Mouse (Mus musculus) midbrain, postnatal 0 days (tissue): ENCODE measurements around the gene Mier3. TPM values are rescaled to one million over a fixed set of nuclear protein-coding genes. Genes with fewer than 3 reads are reported as not detected.
A peak's percentile ranks its signal among the peaks of the same experiment; 100 is the strongest.

ENCODE experiments used
- ATAC-seq: fragments of 200-750 bp; cut with Nextera tagmentation; 2 replicates; pipeline ENCODE4 v1.8.0; 2017; ENCODE audit warnings: moderate number of reproducible peaks, mild to moderate bottlenecking, moderate TSS enrichment, moderate library complexity; ENCODE audit not compliant: low FRiP score
- DNase-seq: peaks from one replicate; pipeline ENCODE4 v3.0.0-alpha.2; 2015; ENCODE audit warnings: low spot score
- H3K27ac ChIP-seq: fragments of 300-500 bp; sonication (generic); 2 replicates; pipeline ENCODE4 v1.5.1; 2014; ENCODE audit warnings: low read depth, mild to moderate bottlenecking, low read length, mixed read lengths
- H3K27me3 ChIP-seq: fragments of 300-500 bp; sonication (generic); 2 replicates; pipeline ENCODE4 v1.6.1; 2014; ENCODE audit warnings: low read length, control low read depth, mixed read lengths; ENCODE audit not compliant: insufficient read depth
- H3K36me3 ChIP-seq: fragments of 300-500 bp; sonication (generic); 2 replicates; pipeline ENCODE4 v1.6.1; 2014; ENCODE audit warnings: low read length, control low read depth, mixed read lengths; ENCODE audit not compliant: insufficient read depth
- H3K4me1 ChIP-seq: fragments of 300-500 bp; sonication (generic); 2 replicates; pipeline ENCODE4 v1.6.1; 2014; ENCODE audit warnings: mild to moderate bottlenecking, control low read depth, antibody characterized with exemption, low read length, mixed read lengths; ENCODE audit not compliant: insufficient read depth
- H3K4me2 ChIP-seq: fragments of 300-500 bp; sonication (generic); 2 replicates; pipeline ENCODE4 v1.6.1; 2014; ENCODE audit warnings: low read depth, mild to moderate bottlenecking, low read length, mixed read lengths; ENCODE audit not compliant: poor library complexity, severe bottlenecking
- H3K4me3 ChIP-seq: fragments of 300-500 bp; sonication (generic); 2 replicates; pipeline ENCODE4 v1.5.1; 2014; ENCODE audit warnings: low read depth, mild to moderate bottlenecking, low read length, moderate library complexity
- H3K9ac ChIP-seq: fragments of 300-500 bp; sonication (generic); replicated peaks from 2 replicates; pipeline ENCODE4 v1.6.1; 2014; ENCODE audit warnings: mild to moderate bottlenecking, low read length, moderate library complexity, mixed read lengths; ENCODE audit not compliant: poor library complexity, severe bottlenecking
- H3K9me3 ChIP-seq: fragments of 300-500 bp; sonication (generic); 2 replicates; pipeline ENCODE4 v1.6.1; 2016; ENCODE audit warnings: low read length, control low read depth
- CTCF ChIP-seq: IDR thresholded peaks from 2 replicates; pipeline ENCODE4 v1.5.1; 2016; ENCODE audit warnings: antibody characterized with exemption, mild to moderate bottlenecking
- WGBS: fragments of 180-500 bp; shearing (Covaris S2); extraction: QIAGEN DNeasy Blood & Tissue Kit; methylation state at CpG from one replicate; pipeline ENCODE4 v1.1.7; 2014; 5-methylcytosine and 5-hydroxymethylcytosine counted together
- polyA plus RNA-seq: library from polyadenylated mRNA; unstranded; fragments of >200 nt; fragmentation: Nextera tagmentation; extraction: Ambion mirVana; gene quantifications from 2 replicates; pipeline ENCODE4 v1.2.1, GENCODE M21; 2015
- total RNA-seq: library from RNA; depleted of rRNA; stranded (reverse); fragments of >200 nt; gene quantifications from 2 replicates; pipeline ENCODE4 v1.2.3, GENCODE M21; 2014

Mier3 gene
- total and polyA plus RNA-seq, 2 experiments from 2014 or later, result 14.6 to 29.2 TPM

GRCm38 (mm10) chr13:111719726-111720125, 38.9 kb downstream of the Mier3 start:
- Histone ChIP-seq H3K9ac (no peak overlapping the region), H3K27me3 (no peaks in the 10 kb centered on the region), H3K4me3 (no peak overlapping the region), H3K4me1 (no peaks in the 10 kb centered on the region), H3K4me2 (no peak overlapping the region), H3K27ac (no peak overlapping the region), H3K9me3 (no peaks in the 10 kb centered on the region), H3K36me3 (peaks cover 16% of the 10 kb centered on the region)
- WGBS, result 64% methylated on average over 9 of the region's 9 CpGs
- ATAC-seq, result no peak
- no peak for TF ChIP-seq CTCF
- no peak for DNase-seq

DNA sequence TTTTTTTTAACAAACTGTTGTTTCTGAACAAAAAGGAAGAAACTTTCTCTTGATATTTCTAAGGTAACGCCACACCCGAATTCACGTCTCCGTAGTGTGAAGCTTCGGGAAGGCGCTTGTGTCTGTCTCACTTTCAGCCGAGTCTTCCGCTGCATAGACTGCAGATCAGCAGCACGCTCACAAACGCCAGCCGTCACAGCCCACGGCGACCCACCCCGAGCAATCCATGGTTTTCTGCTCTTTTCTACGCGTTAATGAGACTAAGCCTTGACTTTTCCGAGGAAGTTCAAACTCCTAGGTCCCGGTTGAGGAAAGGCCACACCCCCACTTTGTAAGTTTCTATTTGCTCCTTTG, 44.0 kb downstream of the Mier3 start:
- WGBS, result under 1% methylated on average over 18 of the region's 18 CpGs
- no peaks in the 10 kb centered on the region for H3K9me3 ChIP-seq
- H3K27ac ChIP-seq, result no peak overlapping the region
- peak overlapping the region; percentile 85 for H3K4me3 ChIP-seq
- peaks cover 6% of the 10 kb centered on the region; the same call in 1 of the 2 replicates for H3K36me3 ChIP-seq
- no peaks in the 10 kb centered on the region for H3K27me3 ChIP-seq
- peak overlapping the region; percentile 50 for H3K9ac ChIP-seq
- peak overlapping the region; percentile 91 for H3K4me2 ChIP-seq
- DNase-seq, result no peak
- no peaks in the 10 kb centered on the region for H3K4me1 ChIP-seq
- TF ChIP-seq CTCF, result no peak
- ATAC-seq, result no peak; the same call in 1 of the 2 replicates

DNA sequence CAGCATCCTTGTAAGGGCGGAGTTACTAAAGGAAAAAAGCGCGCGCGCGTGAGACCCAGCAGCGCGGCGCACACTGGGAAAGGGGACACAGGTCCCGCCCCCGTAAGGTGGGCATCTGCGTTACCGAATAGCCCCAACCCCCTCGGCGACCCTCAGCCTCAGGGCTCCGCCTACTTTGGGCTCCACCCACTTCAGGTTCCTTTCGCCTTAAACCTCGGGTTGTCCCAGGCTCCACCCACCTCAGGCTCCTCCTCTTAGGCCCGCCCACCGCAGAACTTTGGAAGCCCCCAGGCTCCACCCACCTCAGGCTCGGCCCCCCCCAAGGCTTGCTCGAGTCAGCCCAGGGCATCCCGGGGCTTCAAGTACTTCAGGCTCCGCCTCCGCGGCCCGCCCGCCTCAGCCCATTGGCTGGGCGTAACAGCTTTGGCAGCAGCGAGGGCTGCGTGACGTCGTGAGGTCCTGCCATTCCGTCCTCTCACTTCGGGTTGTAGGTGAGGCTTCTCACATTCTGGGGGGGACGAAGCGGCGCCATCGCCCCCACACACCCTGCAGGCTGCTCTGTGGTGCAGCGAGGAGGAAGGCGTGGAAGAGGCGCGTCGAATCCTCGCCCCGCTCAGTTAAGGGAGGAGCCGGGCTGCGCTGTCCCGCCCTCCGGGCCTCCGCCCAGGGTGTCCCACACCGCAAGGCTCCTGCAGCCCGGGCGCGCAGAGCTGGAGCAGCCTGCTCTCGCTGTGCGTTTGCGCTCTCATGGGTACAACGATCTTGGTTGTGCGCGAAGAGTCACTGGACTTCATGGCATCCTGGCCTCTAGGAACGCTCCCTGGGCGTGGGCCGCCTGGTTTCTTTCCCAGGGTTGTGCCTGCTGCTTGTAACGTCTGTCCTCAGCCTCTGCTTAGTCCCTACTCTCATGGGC, 44.6 kb downstream of the Mier3 start:
- under 1% methylated on average over 56 of the region's 65 CpGs for WGBS
- peak overlapping the region; percentile 50 for H3K9ac ChIP-seq
- ATAC-seq, result peak; percentile 99

DNA sequence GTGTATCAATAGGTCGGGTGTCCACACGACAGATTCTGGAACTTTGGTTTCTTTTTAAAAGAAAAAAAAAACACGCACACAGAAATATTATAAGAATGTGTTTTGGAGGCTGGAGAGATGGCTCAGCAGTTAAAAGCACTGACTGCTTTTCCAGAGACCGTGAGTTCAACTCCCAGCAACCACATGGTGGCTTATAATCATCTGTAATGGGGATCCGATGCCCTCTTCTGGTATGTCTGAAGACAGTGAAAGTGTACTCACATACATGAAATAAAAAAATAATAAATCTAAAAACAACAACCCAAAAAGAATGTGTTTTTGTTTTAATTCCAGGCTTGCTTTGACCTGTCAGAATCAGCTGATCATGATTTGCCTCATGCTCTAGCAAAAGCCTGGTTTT, 46.1 kb downstream of the Mier3 start:
- TF ChIP-seq CTCF, result peak; percentile 62
- no peak overlapping the region for H3K4me2 ChIP-seq
- no peaks in the 10 kb centered on the region for H3K36me3 ChIP-seq
- H3K27me3 ChIP-seq, result no peaks in the 10 kb centered on the region
- H3K4me1 ChIP-seq, result no peaks in the 10 kb centered on the region
- no peaks in the 10 kb centered on the region for H3K9me3 ChIP-seq
- no peak overlapping the region for H3K27ac ChIP-seq
- DNase-seq (peak; percentile 26), ATAC-seq (no peak)
- WGBS, result 89% methylated on average over 5 of the region's 5 CpGs
- no peak overlapping the region for H3K9ac ChIP-seq
- H3K4me3 ChIP-seq, result no peak overlapping the region

More for the DNA sequence above, 44.6 kb downstream of the Mier3 start:
- Histone ChIP-seq H3K9me3 (no peaks in the 10 kb centered on the region), H3K27ac (peak overlapping the region; percentile 43), H3K4me2 (peak overlapping the region; percentile 91), H3K27me3 (no peaks in the 10 kb centered on the region), H3K4me1 (no peaks in the 10 kb centered on the region), H3K4me3 (peak overlapping the region; percentile 85), H3K36me3 (no peaks in the 10 kb centered on the region; the same call in 1 of the 2 replicates)
- DNase-seq, result peak; percentile 97
- TF ChIP-seq CTCF, result no peak

GRCm38 (mm10) chr13:111741204-111741990, 60.6 kb downstream of the Mier3 start:
- whole genome bisulfite sequencing, result 83% methylated on average over 7 of the region's 7 CpGs
- ATAC-seq, result no peak
- Histone ChIP-seq H3K4me1 (no peaks in the 10 kb centered on the region), H3K36me3 (no peaks in the 10 kb centered on the region), H3K4me2 (no peak overlapping the region), H3K27ac (no peak overlapping the region), H3K9me3 (no peaks in the 10 kb centered on the region), H3K9ac (no peak overlapping the region), H3K4me3 (no peak overlapping the region), H3K27me3 (no peaks in the 10 kb centered on the region)
- no peak for DNase-seq
- no peak for TF ChIP-seq CTCF
